ENCODE assay signal across 20 mouse cellular contexts in the genomic region with DNA sequence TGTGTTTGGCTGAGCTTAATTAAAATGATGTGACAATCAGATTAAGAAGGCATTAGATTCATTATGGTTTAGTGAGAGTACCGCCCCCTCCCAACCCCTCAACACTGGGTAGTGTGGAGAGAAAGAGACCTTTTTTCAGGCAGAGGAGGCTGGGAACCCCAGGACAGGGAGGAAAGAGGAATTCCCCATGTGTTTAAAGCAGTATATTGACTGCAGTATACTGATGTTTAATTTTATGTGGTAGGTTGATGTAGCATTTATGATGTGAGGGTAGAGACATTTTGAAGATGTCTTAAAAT.
"Had no signal": no experiment of that assay in that cellular context is flagged by ENCODE, and none has a peak within 500 bp of the region (broad histone marks: within the 10 kb centered on the region; RNA-seq: fewer than 3 reads in every experiment).

No protein-coding gene starts in this region.

- H3K9me3 ChIP-seq: limb, embryonic 10.5 days; limb, embryonic 13.5 days; liver, embryonic 12.5 days; liver, embryonic 15.5 days; megakaryocyte, embryonic 14.5 days; midbrain, embryonic 10.5 days; midbrain, embryonic 13.5 days; neural tube, embryonic 13.5 days had no signal

- H3K9ac ChIP-seq: limb, embryonic 13.5 days; liver, embryonic 12.5 days; liver, embryonic 15.5 days; midbrain, embryonic 13.5 days; neural tube, embryonic 13.5 days had no signal

- H3K4me3 ChIP-seq: limb, embryonic 10.5 days; limb, embryonic 13.5 days; liver, embryonic 12.5 days; liver, embryonic 15.5 days; megakaryocyte, embryonic 14.5 days; midbrain, embryonic 10.5 days; midbrain, embryonic 13.5 days; myocyte; neural tube, embryonic 13.5 days had no signal

- H3K4me1 ChIP-seq: limb, embryonic 10.5 days; limb, embryonic 13.5 days; liver, embryonic 12.5 days; liver, embryonic 15.5 days; megakaryocyte, embryonic 14.5 days; midbrain, embryonic 10.5 days; midbrain, embryonic 13.5 days; neural tube, embryonic 13.5 days had no signal

- H3K27me3 ChIP-seq: limb, embryonic 13.5 days; liver, embryonic 12.5 days; liver, embryonic 15.5 days; midbrain, embryonic 13.5 days; neural tube, embryonic 13.5 days had no signal

- DNase-seq: kidney, adult 18-20 months; kidney, adult 9 months; kidney, postnatal 4 days; liver; right cerebral cortex, adult 18-20 months; right cerebral cortex, postnatal 14 days; right cerebral cortex, postnatal 4 days; thymus, adult 2 months; thymus, postnatal 36 days had no signal

- H3K36me3 ChIP-seq: limb, embryonic 10.5 days; limb, embryonic 13.5 days; liver, embryonic 12.5 days; liver, embryonic 15.5 days; midbrain, embryonic 10.5 days; midbrain, embryonic 13.5 days; neural tube, embryonic 13.5 days had no signal

- H3K4me2 ChIP-seq: limb, embryonic 13.5 days; liver, embryonic 12.5 days; liver, embryonic 15.5 days; midbrain, embryonic 13.5 days; neural tube, embryonic 13.5 days had no signal

- ATAC-seq: hindbrain, embryonic 16.5 days; liver, embryonic 12.5 days; midbrain, embryonic 13.5 days; midbrain, embryonic 16.5 days had no signal

- H3K27ac ChIP-seq: limb, embryonic 10.5 days; limb, embryonic 13.5 days; liver, embryonic 12.5 days; liver, embryonic 15.5 days; midbrain, embryonic 10.5 days; midbrain, embryonic 13.5 days; neural tube, embryonic 13.5 days had no signal
